In the genomic region with DNA sequence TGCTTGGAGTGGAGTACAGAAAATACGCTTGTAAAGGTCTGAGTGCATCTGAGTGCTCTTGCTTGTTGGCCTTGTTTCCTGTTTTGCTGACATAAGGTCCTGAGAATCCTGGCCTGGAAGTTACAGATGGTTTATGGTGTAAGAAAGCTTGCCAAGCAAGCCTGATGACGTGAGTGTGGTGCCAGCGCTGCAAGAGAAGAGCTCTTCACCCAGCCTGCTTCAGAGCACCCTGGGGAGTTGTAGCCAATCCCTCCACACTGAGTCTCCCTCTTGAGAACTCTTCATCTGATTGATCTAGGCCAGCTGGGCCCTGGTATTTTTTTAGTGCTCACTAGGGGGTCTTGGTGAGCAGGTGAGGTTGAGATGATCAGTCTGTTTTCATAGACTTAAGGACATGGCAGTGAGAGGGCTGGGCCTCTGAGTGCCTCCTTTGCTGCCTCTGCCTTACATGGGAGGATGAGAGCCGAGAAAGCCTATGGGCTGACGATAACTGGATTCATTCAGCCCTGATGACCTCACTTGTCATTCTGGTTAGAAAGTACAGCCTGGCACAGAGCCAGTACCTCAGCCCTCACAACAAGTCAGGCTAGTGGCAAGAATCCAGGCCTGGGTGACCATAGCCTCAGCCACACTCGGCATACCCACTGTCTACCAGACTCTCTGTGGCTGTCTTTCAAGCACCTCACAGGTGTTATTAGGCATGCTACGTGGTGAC, we compare ENCODE assay signal across 9 mouse cellular contexts. TPM values are rescaled to one million over a fixed set of nuclear protein-coding genes. Genes with fewer than 3 reads are reported as not detected.
DNase-seq lines count a peak whose midpoint lies in the region; ATAC-seq lines count a peak whose summit lies in the region.
"Had no signal": no experiment of that assay in that cellular context is flagged by ENCODE, and none has a peak within 500 bp of the region (broad histone marks: within the 10 kb centered on the region; RNA-seq: fewer than 3 reads in every experiment).

No protein-coding gene starts in this region.

- H3K27me3 ChIP-seq in intestine, embryonic 16.5 days (replicated peaks; ENCODE audit: control insufficient read depth, insufficient read depth, low read length): no peaks in the 10 kb centered on the region
- H3K27me3 ChIP-seq: liver, embryonic 13.5 days had no signal

- 63% methylated on average over 7 of the region's 7 CpGs for WGBS in intestine, embryonic 16.5 days

- intact Hi-C loops in heart, postnatal 25 days (cut with DNase I): no loop called here

- no peak for ATAC-seq in intestine, embryonic 16.5 days

- H3K4me3 ChIP-seq in intestine, embryonic 16.5 days (ENCODE audit: low read length): no peak overlapping the region
- H3K4me3 ChIP-seq: liver, embryonic 13.5 days had no signal

- H3K4me1 ChIP-seq in intestine, embryonic 16.5 days (ENCODE audit: control insufficient read depth, insufficient read depth, low read length): no peaks in the 10 kb centered on the region
- H3K4me1 ChIP-seq: liver, embryonic 13.5 days had no signal

- no peak overlapping the region for H3K9ac ChIP-seq in intestine, embryonic 16.5 days (ENCODE audit: low read depth, low read length)
- H3K9ac ChIP-seq: liver, embryonic 13.5 days had no signal

- no peak overlapping the region for H3K4me2 ChIP-seq in intestine, embryonic 16.5 days (ENCODE audit: low read depth, low read length)
- H3K4me2 ChIP-seq: liver, embryonic 13.5 days had no signal

- no peaks in the 10 kb centered on the region for H3K9me3 ChIP-seq in intestine, embryonic 16.5 days (ENCODE audit: control insufficient read depth, low read length)
- H3K9me3 ChIP-seq: liver, embryonic 13.5 days had no signal

- no peak overlapping the region for H3K27ac ChIP-seq in intestine, embryonic 16.5 days (ENCODE audit: low read length)
- H3K27ac ChIP-seq: liver, embryonic 13.5 days had no signal

- DNase-seq in heart, adult 18-20 months: peak; percentile 40 to 46
- DNase-seq in heart, postnatal 25 days (ENCODE audit: low spot score): no peak
- DNase-seq in MN1 (ENCODE audit: low spot score): peak; percentile 70
- peak; percentile 62 for DNase-seq in cerebellum, adult 11 months
- peak; percentile 46 to 60 for DNase-seq in kidney, postnatal 36 days
- no peak for DNase-seq in ovary, postnatal 36 days (ENCODE audit: low spot score)
- DNase-seq in thymus, postnatal 36 days: no peak
- DNase-seq: liver, embryonic 13.5 days had no signal

- H3K36me3 ChIP-seq in intestine, embryonic 16.5 days (ENCODE audit: control insufficient read depth, insufficient read depth, low read length): no peaks in the 10 kb centered on the region
- H3K36me3 ChIP-seq: liver, embryonic 13.5 days had no signal

RNA-seq across cellular contexts. Expression of gene Zranb1, which starts 35.9 kb away (rescaled TPM):
- 10 to 100 TPM; 35.8 to 36.4 TPM for total RNA-seq in heart, adult 18-20 months (2021)
- 10 to 100 TPM; 28.4 to 34.8 TPM for total RNA-seq in heart, postnatal 25 days (2021)
- 5.7 and 6.3 TPM in 2 replicates for polyA plus RNA-seq in intestine, embryonic 16.5 days (2015; fragmentation: Nextera tagmentation; extraction: Ambion mirVana)

RNA-seq across cellular contexts. Expression of gene Abraxas2, which starts 36.0 kb away (rescaled TPM):
- total RNA-seq in heart, adult 18-20 months (2021): 10 to 100 TPM; 21.4 to 21.7 TPM
- total RNA-seq in heart, postnatal 25 days (2021): 10 to 100 TPM; 21.0 to 21.4 TPM
- 31.7 and 32.4 TPM in 2 replicates for polyA plus RNA-seq in intestine, embryonic 16.5 days (2015; fragmentation: Nextera tagmentation; extraction: Ambion mirVana)

RNA-seq across cellular contexts. Expression of gene Eef1akmt2, which starts 42.5 kb away (rescaled TPM):
- total RNA-seq in heart, adult 18-20 months (2021): 10 to 100 TPM in 1 of 2 experiments, 1 to 10 TPM in 1; 7.3 to 10.4 TPM
- 1 to 10 TPM; 9.6 to 9.8 TPM for total RNA-seq in heart, postnatal 25 days (2021)
- 47.6 and 52.1 TPM in 2 replicates for polyA plus RNA-seq in intestine, embryonic 16.5 days (2015; fragmentation: Nextera tagmentation; extraction: Ambion mirVana)

Comparison
In these comparisons a context has a peak if more than half of its experiments do, and no peak if none do; other contexts are left out.
1. DNase-seq: peak in heart, adult 18-20 months (2 of 2), MN1 (single experiment), cerebellum, adult 11 months (single experiment) and kidney, postnatal 36 days (2 of 2); none in heart, postnatal 25 days (single experiment), ovary, postnatal 36 days (single experiment) and thymus, postnatal 36 days (0 of 2).